Comparison of ENCODE assay signal across 8 mouse cellular contexts in the genomic region with DNA sequence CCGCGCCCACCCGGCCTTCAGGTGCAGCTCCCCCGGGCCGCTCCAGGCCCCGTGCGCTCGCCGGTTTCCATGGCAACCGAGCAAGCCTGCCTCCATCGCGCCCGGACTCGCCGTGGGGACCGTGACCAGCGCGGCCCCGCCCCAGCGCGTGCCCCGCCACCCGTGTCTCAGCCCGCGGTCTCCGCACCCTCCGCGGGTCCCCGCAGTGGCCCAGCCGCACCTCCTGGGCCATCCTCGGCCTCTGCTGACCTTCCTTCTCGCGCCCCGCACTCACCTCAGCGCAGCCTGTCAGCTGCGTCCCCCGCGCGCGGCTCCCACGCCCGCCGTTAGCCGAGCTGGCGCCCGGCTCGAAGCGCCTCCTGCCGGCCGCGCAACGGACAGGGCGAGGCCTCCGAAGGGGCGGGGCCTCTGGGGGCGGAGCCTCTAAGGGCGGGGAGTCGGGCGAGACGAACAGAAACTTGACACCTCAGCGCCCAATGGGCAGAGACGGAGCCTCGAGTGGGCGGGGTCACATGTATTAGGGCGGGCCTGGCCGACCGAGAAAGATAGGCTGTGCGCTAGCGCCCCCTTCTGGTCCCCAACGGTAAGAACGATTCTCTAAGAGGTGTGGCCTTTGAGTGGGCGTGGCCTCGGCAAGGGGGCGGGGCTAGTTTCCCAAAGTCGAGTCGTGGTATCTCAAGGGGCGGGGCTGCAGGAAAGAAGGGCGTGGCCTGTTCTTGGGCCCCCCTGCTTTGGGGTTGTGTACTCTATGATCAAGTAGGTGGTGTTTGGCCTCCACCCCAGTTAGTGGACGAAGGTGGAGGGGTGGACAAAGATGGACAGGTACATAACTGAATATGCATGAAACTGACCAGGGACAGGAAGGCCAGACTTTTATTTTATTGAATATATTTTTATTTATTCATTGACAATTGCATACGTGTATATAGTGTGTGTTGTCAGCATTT. TPM values are rescaled to one million over a fixed set of nuclear protein-coding genes. Genes with fewer than 3 reads are reported as not detected.
DNase-seq lines count a peak whose midpoint lies in the region; ATAC-seq lines count a peak whose summit lies in the region.

A gene (minus strand): TSS at position 393 of the 947 bp plus-strand sequence.

- peaks cover 13% of the 10 kb centered on the region for H3K4me1 ChIP-seq in hindbrain, embryonic 15.5 days (replicated peaks)

- no peaks in the 10 kb centered on the region for H3K9me3 ChIP-seq in hindbrain, embryonic 15.5 days

- peak; percentile 19 for ATAC-seq in activated CD4-positive, CD25-positive, alpha-beta regulatory T cell, adult 4 months
- peak; percentile 95 for ATAC-seq in common myeloid progenitor, adult 5-6 weeks (replicated peaks; ENCODE audit: low read depth, poor library complexity, severe bottlenecking)
- ATAC-seq in hindbrain, embryonic 15.5 days (ENCODE audit: low FRiP score, low read depth): peak; percentile 94

- H3K36me3 ChIP-seq in hindbrain, embryonic 15.5 days: no peaks in the 10 kb centered on the region

- WGBS in hindbrain, embryonic 15.5 days: 2% methylated on average over 78 of the region's 80 CpGs

- peak within 1 kb of the TSS; percentile 87 for H3K4me2 ChIP-seq in hindbrain, embryonic 15.5 days

- peak within 1 kb of the TSS; percentile 55 for H3K9ac ChIP-seq in hindbrain, embryonic 15.5 days

- DNase-seq in gastrocnemius, adult 18-20 months (ENCODE audit: low spot score): peak; percentile 97
- peak; percentile 99 for DNase-seq in left cerebral cortex, adult 11 months (ENCODE audit: low spot score)
- DNase-seq in lung, postnatal 36 days: peak; percentile 97
- DNase-seq in retina, postnatal 7 days (ENCODE audit: low read depth, low spot score): peak; percentile 98
- DNase-seq in urinary bladder, adult 18-20 months (ENCODE audit: low spot score in 2 of 2): peak; percentile 83 to 91

- peak within 1 kb of the TSS; percentile 64 for H3K27ac ChIP-seq in hindbrain, embryonic 15.5 days (replicated peaks)

- no peaks in the 10 kb centered on the region for H3K27me3 ChIP-seq in hindbrain, embryonic 15.5 days

- H3K4me3 ChIP-seq in hindbrain, embryonic 15.5 days: peak within 1 kb of the TSS; percentile 59

RNA-seq across cellular contexts. Expression of the gene that starts here (rescaled TPM):
- polyA plus RNA-seq in activated CD4-positive, CD25-positive, alpha-beta regulatory T cell, adult 4 months (2017; shearing (Covaris generic)): not detected
- not detected in 2 replicates for total RNA-seq in common myeloid progenitor, adult 5-6 weeks (2017)
- 1 to 10 TPM; 1.5 TPM for total RNA-seq in gastrocnemius, adult 18-20 months (2021)
- 21.8 and 23.2 TPM in 2 replicates for polyA plus RNA-seq in hindbrain, embryonic 15.5 days (2015; fragmentation: Nextera tagmentation; extraction: Ambion mirVana)

Comparison
In these comparisons a context has a peak if more than half of its experiments do, and no peak if none do; other contexts are left out.
1. Peak in every context shown above with its lines: DNase-seq, ATAC-seq, H3K4me3 ChIP-seq and H3K27ac ChIP-seq.
2. RNA of the gene that starts here (polyA plus RNA-seq): 21.8 to 23.2 TPM in hindbrain, embryonic 15.5 days; not detected in activated CD4-positive, CD25-positive, alpha-beta regulatory T cell, adult 4 months; every median in the first group is over 10 times any median in the second.
3. Peak in ATAC-seq in activated CD4-positive, CD25-positive, alpha-beta regulatory T cell, adult 4 months; RNA of the gene not detected or under 1 TPM.
4. Peak in ATAC-seq in common myeloid progenitor, adult 5-6 weeks; RNA of the gene not detected or under 1 TPM.
5. ATAC-seq: peak in every context shown above with its lines; median percentile 95 in common myeloid progenitor, adult 5-6 weeks; 94 in hindbrain, embryonic 15.5 days; 19 in activated CD4-positive, CD25-positive, alpha-beta regulatory T cell, adult 4 months.